Mouse (Mus musculus) ES-Bruce4 (cell line): ENCODE measurements at regions not wholly inside any gene's neighbourhood (a gene's known extent, or its start where the extent isn't known, plus 50 kb on each side); places are given as distances from the start of the nearest gene placed in this dataset.

Source experiments
- CTCF ChIP-seq: IDR thresholded peaks from one replicate; pipeline ENCODE4 v1.8.1; 2011; ENCODE audit warnings: low read depth, low read length
- EP300 ChIP-seq: IDR thresholded peaks from 2 replicates; pipeline ENCODE4 v1.6.1; 2011; ENCODE audit warnings: low read depth, low read length; ENCODE audit not compliant: insufficient read depth

DNA sequence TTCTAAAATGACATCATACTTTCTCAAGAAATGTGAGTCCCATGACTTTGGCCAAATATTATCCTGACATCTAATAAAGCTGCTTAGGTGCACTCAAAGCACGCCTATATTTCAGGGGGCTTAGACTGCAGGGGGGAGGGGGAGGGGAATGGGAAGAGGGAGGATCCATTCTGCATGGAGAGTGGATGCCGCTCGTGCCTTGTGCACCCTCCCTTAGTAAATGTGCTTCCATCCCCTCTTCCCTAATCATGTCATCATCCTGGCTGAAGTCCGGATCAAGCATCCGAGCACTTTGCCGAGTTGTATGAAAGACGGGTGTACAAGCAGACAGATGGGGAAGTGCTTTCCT is 207.9 kb upstream of the Tox3 start:
- TF ChIP-seq CTCF (no peak), EP300 (no peak)
